Mouse (Mus musculus) CD4-positive, CD25-positive, alpha-beta regulatory T cell (primary cell): ENCODE data around the gene Wscd1. TPM values are rescaled to one million over a fixed set of nuclear protein-coding genes. Genes with fewer than 3 reads are reported as not detected.

Source experiments
- polyA plus RNA-seq: library from polyadenylated mRNA; unstranded; fragments of 100-300 nt; shearing (Covaris generic); gene quantifications from one replicate; pipeline ENCODE4 v1.2.1, GENCODE M21; 2017

Wscd1 gene
- polyA plus RNA-seq = 0.17 TPM

DNA sequence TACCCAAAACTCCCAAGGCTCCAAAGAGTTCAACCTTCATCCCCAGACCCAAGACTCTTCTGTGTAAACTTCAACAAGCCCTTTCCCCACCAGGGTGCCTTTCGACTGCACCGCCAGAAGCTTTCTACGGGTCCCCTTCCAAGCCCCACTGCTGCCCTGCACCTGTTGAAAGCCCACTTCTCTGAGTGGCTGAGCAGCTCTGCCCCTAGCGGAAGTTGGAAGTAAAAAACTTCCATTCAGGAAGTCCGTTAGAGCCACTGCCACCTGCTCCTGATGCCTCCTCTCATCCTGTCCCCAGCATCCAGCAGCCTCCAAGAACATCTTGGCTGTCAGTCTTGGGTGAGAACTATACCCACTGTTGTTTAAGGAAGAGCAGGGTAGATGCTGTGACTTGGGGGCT, at the start of gene Wscd1:
Gene Wscd1, plus strand, starts transcription at position 250 of the 400 bp plus-strand sequence.

